Comparison of ENCODE assay signal across 12 mouse cellular contexts in genomic region chr9:57938225-57939055, GRCm38 (mm10). TPM values are rescaled to one million over a fixed set of nuclear protein-coding genes. Genes with fewer than 3 reads are reported as not detected.
A peak's percentile ranks its signal among the peaks of the same experiment; 100 is the strongest.
DNase-seq lines count a peak whose midpoint lies in the region; ATAC-seq and TF ChIP-seq lines count a peak whose summit lies in the region.
"Had no signal": no experiment of that assay in that cellular context is flagged by ENCODE, and none has a peak within 500 bp of the region (broad histone marks: within the 10 kb centered on the region; RNA-seq: fewer than 3 reads in every experiment).

No protein-coding gene starts in this region.

- H3K4me2 ChIP-seq in lung, postnatal 0 days (replicated peaks; ENCODE audit: low read depth, low read length), result peak overlapping the region; percentile 95; the same call in 1 of the 2 replicates

- WGBS in lung, postnatal 0 days, result 68% methylated on average over 5 of the region's 5 CpGs

- no peak for TF ChIP-seq EP300 in lung, postnatal 0 days (IDR thresholded peaks at IDR 0.05)

- DNase-seq in cerebellum, adult 11-12 months, result peak; percentile 68
- no peak for DNase-seq in lung, postnatal 0 days (ENCODE audit: low spot score)
- no peak for DNase-seq in lung, postnatal 25 days (ENCODE audit: low spot score)
- peak; percentile 45 for DNase-seq in 3134 (ENCODE audit: extremely low read depth, insufficient read length, low spot score)
- DNase-seq in cerebellum, postnatal 10 days, result peak; percentile 75 to 83
- no peak for DNase-seq in adrenal gland, adult (ENCODE audit: inconsistent age in 2 of 2, low spot score in 1 of 2)
- DNase-seq in urinary bladder, adult 18-20 months (ENCODE audit: low spot score in 2 of 2), result no peak

- peaks cover 12% of the 10 kb centered on the region; the same call in 1 of the 2 replicates for H3K27me3 ChIP-seq in lung, postnatal 0 days (replicated peaks; ENCODE audit: insufficient read depth, low read length)

- H3K4me3 ChIP-seq in lung, postnatal 0 days (ENCODE audit: low read depth, low read length), result no peak overlapping the region
- H3K4me3 ChIP-seq: heart, embryonic 12.5 days; intestine, embryonic 15.5 days had no signal

- no peaks in the 10 kb centered on the region for H3K36me3 ChIP-seq in lung, postnatal 0 days (ENCODE audit: insufficient read depth, low read length)
- H3K36me3 ChIP-seq: heart, embryonic 12.5 days; intestine, embryonic 15.5 days; neural tube, embryonic 12.5 days had no signal

- no peaks in the 10 kb centered on the region for H3K4me1 ChIP-seq in lung, postnatal 0 days (ENCODE audit: insufficient read depth, low read depth, low read length)

- H3K27ac ChIP-seq in lung, postnatal 0 days (ENCODE audit: low read length), result no peak overlapping the region
- H3K27ac ChIP-seq: stomach, postnatal 0 days had no signal

- no peak for TF ChIP-seq CTCF in lung, postnatal 0 days (IDR thresholded peaks at IDR 0.05)

- H3K9me3 ChIP-seq in lung, postnatal 0 days (ENCODE audit: low read length), result no peaks in the 10 kb centered on the region
- H3K9me3 ChIP-seq: heart, embryonic 12.5 days; intestine, embryonic 15.5 days; neural tube, embryonic 12.5 days had no signal

- no peak for ATAC-seq in cerebellum, adult (ENCODE audit: insufficient number of reproducible peaks, low FRiP score, low TSS enrichment)
- no peak for ATAC-seq in lung, postnatal 0 days
- ATAC-seq: intestine, embryonic 15.5 days had no signal

- no peak overlapping the region for H3K9ac ChIP-seq in lung, postnatal 0 days (replicated peaks; ENCODE audit: low read depth)
- H3K9ac ChIP-seq: heart, embryonic 12.5 days; intestine, embryonic 15.5 days had no signal

RNA-seq across cellular contexts. Expression of gene Sema7a, which starts 1.5 kb away (rescaled TPM):
- polyA plus RNA-seq in lung, postnatal 0 days (2015; fragmentation: Nextera tagmentation; extraction: Ambion mirVana), result 6.2 and 8.4 TPM in 2 replicates

RNA-seq across cellular contexts. Expression of gene Ubl7, which starts 27.7 kb away (rescaled TPM):
- 120 and 121 TPM in 2 replicates for polyA plus RNA-seq in lung, postnatal 0 days (2015; fragmentation: Nextera tagmentation; extraction: Ambion mirVana)

Comparison
In these comparisons a context has a peak if more than half of its experiments do, and no peak if none do; other contexts are left out.
1. DNase-seq: peak in cerebellum, adult 11-12 months (single experiment), 3134 (single experiment) and cerebellum, postnatal 10 days (2 of 2); none in lung, postnatal 0 days (single experiment), lung, postnatal 25 days (single experiment), adrenal gland, adult (0 of 2) and urinary bladder, adult 18-20 months (0 of 2).